Mouse (Mus musculus) lung, postnatal 0 days (tissue): ENCODE measurements around the gene Srpk2.

ENCODE experiments used
- CTCF ChIP-seq: IDR thresholded peaks from 2 replicates; pipeline ENCODE4 v1.5.1; 2016; ENCODE audit warnings: antibody characterized with exemption, mild to moderate bottlenecking
- EP300 ChIP-seq: IDR thresholded peaks from 2 replicates; pipeline ENCODE4 v1.6.1; 2016; ENCODE audit warnings: antibody characterized with exemption, mild to moderate bottlenecking, control low read depth

DNA sequence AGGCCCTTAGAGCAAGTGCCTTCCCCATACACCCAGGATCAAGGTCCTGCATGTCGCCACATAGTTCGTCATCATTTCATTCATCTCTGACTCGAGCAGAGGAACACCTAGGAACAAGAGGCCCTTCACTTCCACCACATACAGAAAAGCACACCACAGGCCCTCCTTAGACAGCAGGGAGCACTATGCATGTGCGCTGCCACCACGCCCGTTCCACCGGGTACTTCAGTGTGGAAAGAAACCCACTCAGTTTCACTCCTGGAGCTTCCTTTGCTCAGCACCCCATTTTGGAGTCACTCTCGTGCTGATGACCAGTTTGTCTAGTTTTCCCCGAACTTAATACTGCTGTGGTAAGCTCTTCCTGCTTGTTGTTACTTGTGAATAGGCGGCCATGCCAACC is 169.4 kb downstream of the Srpk2 start:
- no peak for TF ChIP-seq EP300
- no peak for TF ChIP-seq CTCF
